Mouse (Mus musculus) ES-E14 (cell line): ENCODE data around the gene Nup160.

ENCODE experiments used
- CHD2 ChIP-seq: IDR thresholded peaks from 2 replicates; pipeline ENCODE4 v1.6.1; 2014; ENCODE audit warnings: mild to moderate bottlenecking, low read depth, low read length, inconsistent platforms
- HCFC1 ChIP-seq: IDR thresholded peaks from 2 replicates; pipeline ENCODE4 v1.6.1; 2012; ENCODE audit warnings: low read length, inconsistent platforms, borderline replicate concordance; ENCODE audit not compliant: insufficient read depth
- ZC3H11A ChIP-seq: IDR thresholded peaks from 2 replicates; pipeline ENCODE4 v1.6.1; 2012; ENCODE audit warnings: low read depth, mild to moderate bottlenecking, inconsistent platforms, low read length, borderline replicate concordance
- ZNF384 ChIP-seq: IDR thresholded peaks from 2 replicates; pipeline ENCODE4 v1.6.1; 2012; ENCODE audit warnings: low read depth, low read length, inconsistent platforms

GRCm38 (mm10) chr2:90652993-90653392 lies 24.0 kb upstream of the Nup160 start:
- TF ChIP-seq ZNF384 (no peak), CHD2 (no peak), ZC3H11A (no peak), HCFC1 (no peak)
